Mouse (Mus musculus): ENCODE data around the gene C5ar1. TPM values are rescaled to one million over a fixed set of nuclear protein-coding genes. Genes with fewer than 3 reads are reported as not detected.

C5ar1 gene
- polyA plus RNA-seq, 1 experiment from 2014 or later = 2.4 TPM

GRCm38 (mm10) chr7:16284904-16285303 lies 25.6 kb upstream of the C5ar1 start:
- Histone ChIP-seq H3K4me2 (ENCODE audit: low read length) (peak overlapping the region; percentile 63), H3K9me3 (ENCODE audit: control insufficient read depth, low read length) (no peaks in the 10 kb centered on the region), H3K4me1 (ENCODE audit: control insufficient read depth, insufficient read depth, low read depth, low read length) (peaks cover 9% of the 10 kb centered on the region), H3K27me3 (replicated peaks; ENCODE audit: control insufficient read depth, insufficient read depth, low read length) (no peaks in the 10 kb centered on the region), H3K36me3 (ENCODE audit: control insufficient read depth, insufficient read depth, low read length) (peaks cover 23% of the 10 kb centered on the region), H3K27ac (ENCODE audit: low read depth, low read length) (no peak overlapping the region), H3K9ac (ENCODE audit: low read depth, low read length) (no peak overlapping the region), H3K4me3 (ENCODE audit: low read length) (no peak overlapping the region; the same call in 1 of the 2 replicates)
- WGBS = 70% methylated on average over 9 of the region's 9 CpGs
- ATAC-seq = no peak

- no peak overlapping the region for H3K9ac ChIP-seq (ENCODE audit: low read depth, low read length)
- H3K4me2 ChIP-seq (ENCODE audit: low read length) = no peak overlapping the region
- no peaks in the 10 kb centered on the region for H3K27me3 ChIP-seq (replicated peaks; ENCODE audit: control insufficient read depth, insufficient read depth, low read length)
- ATAC-seq = no peak
- no peak overlapping the region for H3K27ac ChIP-seq (ENCODE audit: low read depth, low read length)
- peaks cover 9% of the 10 kb centered on the region for H3K4me1 ChIP-seq (ENCODE audit: control insufficient read depth, insufficient read depth, low read depth, low read length)
- no peak overlapping the region for H3K4me3 ChIP-seq (ENCODE audit: low read length)
- H3K9me3 ChIP-seq (ENCODE audit: control insufficient read depth, low read length) = no peaks in the 10 kb centered on the region
- whole genome bisulfite sequencing = 93% methylated on average over 8 of the region's 8 CpGs
- peaks cover 24% of the 10 kb centered on the region for H3K36me3 ChIP-seq (ENCODE audit: control insufficient read depth, insufficient read depth, low read length)
These were observed 24.7 kb upstream of the C5ar1 start for GRCm38 (mm10) chr7:16284001-16284400.

- H3K36me3 ChIP-seq (ENCODE audit: control insufficient read depth, insufficient read depth, low read length) = peaks cover 26% of the 10 kb centered on the region
- no peak overlapping the region for H3K4me2 ChIP-seq (ENCODE audit: low read length)
- 88% methylated on average over 13 of the region's 13 CpGs for WGBS
These were observed 23.0 kb upstream of the C5ar1 start for GRCm38 (mm10) chr7:16282334-16282733.

GRCm38 (mm10) chr7:16280721-16281120 lies 21.4 kb upstream of the C5ar1 start:
- WGBS = 88% methylated on average over 11 of the region's 11 CpGs

More at GRCm38 (mm10) chr7:16282334-16282733, 23.0 kb upstream of the C5ar1 start:
- H3K27me3 ChIP-seq (replicated peaks; ENCODE audit: control insufficient read depth, insufficient read depth, low read length) = no peaks in the 10 kb centered on the region
- no peak overlapping the region for H3K9ac ChIP-seq (ENCODE audit: low read depth, low read length)
- H3K9me3 ChIP-seq (ENCODE audit: control insufficient read depth, low read length) = no peaks in the 10 kb centered on the region
- no peak for ATAC-seq
- peaks cover 9% of the 10 kb centered on the region for H3K4me1 ChIP-seq (ENCODE audit: control insufficient read depth, insufficient read depth, low read depth, low read length)
- H3K4me3 ChIP-seq (ENCODE audit: low read length) = no peak overlapping the region
- no peak overlapping the region for H3K27ac ChIP-seq (ENCODE audit: low read depth, low read length)

GRCm38 (mm10) chr7:16274922-16275890 lies 15.9 kb upstream of the C5ar1 start:
- Histone ChIP-seq H3K4me3 (ENCODE audit: low read length) (no peak overlapping the region), H3K4me1 (ENCODE audit: control insufficient read depth, insufficient read depth, low read depth, low read length) (peaks cover 25% of the 10 kb centered on the region), H3K4me2 (ENCODE audit: low read length) (no peak overlapping the region), H3K27me3 (replicated peaks; ENCODE audit: control insufficient read depth, insufficient read depth, low read length) (no peaks in the 10 kb centered on the region), H3K36me3 (ENCODE audit: control insufficient read depth, insufficient read depth, low read length) (peaks cover 13% of the 10 kb centered on the region), H3K27ac (ENCODE audit: low read depth, low read length) (no peak overlapping the region), H3K9ac (ENCODE audit: low read depth, low read length) (no peak overlapping the region), H3K9me3 (ENCODE audit: control insufficient read depth, low read length) (no peaks in the 10 kb centered on the region)
- WGBS = 89% methylated on average over 9 of the region's 10 CpGs
- ATAC-seq = no peak

More at GRCm38 (mm10) chr7:16280721-16281120, 21.4 kb upstream of the C5ar1 start:
- Histone ChIP-seq H3K27ac (ENCODE audit: low read depth, low read length) (no peak overlapping the region), H3K4me3 (ENCODE audit: low read length) (no peak overlapping the region), H3K4me2 (ENCODE audit: low read length) (no peak overlapping the region), H3K9ac (ENCODE audit: low read depth, low read length) (no peak overlapping the region), H3K36me3 (ENCODE audit: control insufficient read depth, insufficient read depth, low read length) (peaks cover 29% of the 10 kb centered on the region), H3K4me1 (ENCODE audit: control insufficient read depth, insufficient read depth, low read depth, low read length) (peaks cover 8% of the 10 kb centered on the region), H3K9me3 (ENCODE audit: control insufficient read depth, low read length) (no peaks in the 10 kb centered on the region), H3K27me3 (replicated peaks; ENCODE audit: control insufficient read depth, insufficient read depth, low read length) (no peaks in the 10 kb centered on the region)
- no peak for ATAC-seq

GRCm38 (mm10) chr7:16273766-16274140 lies 14.4 kb upstream of the C5ar1 start:
- peaks cover 10% of the 10 kb centered on the region for H3K36me3 ChIP-seq (ENCODE audit: control insufficient read depth, insufficient read depth, low read length)
- peak; percentile 78 for ATAC-seq
- H3K27ac ChIP-seq (ENCODE audit: low read depth, low read length) = peak overlapping the region; percentile 96
- H3K27me3 ChIP-seq (replicated peaks; ENCODE audit: control insufficient read depth, insufficient read depth, low read length) = no peaks in the 10 kb centered on the region
- peak overlapping the region; percentile 83 for H3K4me3 ChIP-seq (ENCODE audit: low read length)
- peaks cover 31% of the 10 kb centered on the region for H3K4me1 ChIP-seq (ENCODE audit: control insufficient read depth, insufficient read depth, low read depth, low read length)
- WGBS = under 1% methylated on average over 16 of the region's 18 CpGs
- peak overlapping the region; percentile 64 for H3K4me2 ChIP-seq (ENCODE audit: low read length)
- no peaks in the 10 kb centered on the region for H3K9me3 ChIP-seq (ENCODE audit: control insufficient read depth, low read length)
- H3K9ac ChIP-seq (ENCODE audit: low read depth, low read length) = peak overlapping the region; percentile 94

GRCm38 (mm10) chr7:16273081-16273765 lies 13.9 kb upstream of the C5ar1 start, which contains the start of gene Inafm1:
Inafm1 (minus strand) TSS chr7:16273617.
- ATAC-seq = peak; percentile 83
- H3K27ac ChIP-seq (ENCODE audit: low read depth, low read length) = peak within 1 kb of the TSS; percentile 96
- H3K4me3 ChIP-seq (ENCODE audit: low read length) = peak within 1 kb of the TSS; percentile 83
- H3K4me2 ChIP-seq (ENCODE audit: low read length) = peak within 1 kb of the TSS; percentile 64
- peak within 1 kb of the TSS; percentile 94 for H3K9ac ChIP-seq (ENCODE audit: low read depth, low read length)
- peaks cover 31% of the 10 kb centered on the region for H3K4me1 ChIP-seq (ENCODE audit: control insufficient read depth, insufficient read depth, low read depth, low read length)
- no peaks in the 10 kb centered on the region for H3K27me3 ChIP-seq (replicated peaks; ENCODE audit: control insufficient read depth, insufficient read depth, low read length)
- H3K9me3 ChIP-seq (ENCODE audit: control insufficient read depth, low read length) = no peaks in the 10 kb centered on the region
- peaks cover 9% of the 10 kb centered on the region for H3K36me3 ChIP-seq (ENCODE audit: control insufficient read depth, insufficient read depth, low read length)
- WGBS = under 1% methylated on average over 37 of the region's 49 CpGs

- no peaks in the 10 kb centered on the region for H3K27me3 ChIP-seq (replicated peaks; ENCODE audit: control insufficient read depth, insufficient read depth, low read length)
- no peaks in the 10 kb centered on the region for H3K9me3 ChIP-seq (ENCODE audit: control insufficient read depth, low read length)
- peak overlapping the region; percentile 64 for H3K4me2 ChIP-seq (ENCODE audit: low read length)
- H3K27ac ChIP-seq (ENCODE audit: low read depth, low read length) = peak overlapping the region; percentile 96
- H3K4me3 ChIP-seq (ENCODE audit: low read length) = peak overlapping the region; percentile 83
- under 1% methylated on average over 32 of the region's 46 CpGs for WGBS
- peaks cover 31% of the 10 kb centered on the region for H3K4me1 ChIP-seq (ENCODE audit: control insufficient read depth, insufficient read depth, low read depth, low read length)
- peak; percentile 60 for ATAC-seq
- peak overlapping the region; percentile 94 for H3K9ac ChIP-seq (ENCODE audit: low read depth, low read length)
- H3K36me3 ChIP-seq (ENCODE audit: control insufficient read depth, insufficient read depth, low read length) = peaks cover 8% of the 10 kb centered on the region; the same call in 1 of the 2 replicates
These were observed 13.3 kb upstream of the C5ar1 start for GRCm38 (mm10) chr7:16272681-16273080.

GRCm38 (mm10) chr7:16271139-16271538 lies 11.8 kb upstream of the C5ar1 start:
- Histone ChIP-seq H3K4me1 (ENCODE audit: control insufficient read depth, insufficient read depth, low read depth, low read length) (peaks cover 31% of the 10 kb centered on the region), H3K9ac (ENCODE audit: low read depth, low read length) (peak overlapping the region; percentile 10; the same call in 1 of the 2 replicates), H3K4me3 (ENCODE audit: low read length) (no peak overlapping the region; the same call in 1 of the 2 replicates), H3K9me3 (ENCODE audit: control insufficient read depth, low read length) (no peaks in the 10 kb centered on the region), H3K27ac (ENCODE audit: low read depth, low read length) (no peak overlapping the region), H3K27me3 (replicated peaks; ENCODE audit: control insufficient read depth, insufficient read depth, low read length) (no peaks in the 10 kb centered on the region), H3K4me2 (ENCODE audit: low read length) (peak overlapping the region; percentile 64), H3K36me3 (ENCODE audit: control insufficient read depth, insufficient read depth, low read length) (peaks cover 8% of the 10 kb centered on the region; the same call in 1 of the 2 replicates)
- 37% methylated on average over 1 of the region's 1 CpGs for WGBS
- ATAC-seq = no peak
